Mouse (Mus musculus) liver, adult 2 months (tissue): ENCODE data around the gene Zfp760.

ENCODE experiments used
- CTCF ChIP-seq: fragments of 200-500 bp; IDR thresholded peaks from 2 replicates; pipeline ENCODE4 v1.5.1; 2011; ENCODE audit warnings: low read depth, low read length, control low read depth
- POLR2A ChIP-seq: fragments of 200-500 bp; IDR thresholded peaks from 2 replicates; pipeline ENCODE4 v1.6.1; 2011; ENCODE audit warnings: low read length, control low read depth; ENCODE audit not compliant: insufficient read depth; ENCODE audit errors: extremely low read depth

GRCm38 (mm10) chr17:21708401-21708800, 860 bp downstream of the Zfp760 start:
- no peak for TF ChIP-seq POLR2A
- no peak for TF ChIP-seq CTCF
